Mouse (Mus musculus) lung, postnatal 36 days (tissue): ENCODE data around the gene Snx22.
A peak's percentile ranks its signal among the peaks of the same experiment; 100 is the strongest.

ENCODE experiments used
- DNase-seq: peaks from one replicate; pipeline ENCODE4 v3.0.0; 2022; ENCODE audit warnings: mixed read lengths

The Snx22 gene

GRCm38 (mm10) chr9:66069583-66069982, at the start of gene Snx22:
TSS of gene Snx22 (minus strand) at chr9:66069719.
- peak; percentile 95 for DNase-seq

- DNase-seq, result peak; percentile 55
Observed at GRCm38 (mm10) chr9:66116890-66117289, 47.4 kb upstream of the Snx22 start.

- DNase-seq, result peak; percentile 67
Observed at GRCm38 (mm10) chr9:66114341-66114740, 44.8 kb upstream of the Snx22 start.

DNA sequence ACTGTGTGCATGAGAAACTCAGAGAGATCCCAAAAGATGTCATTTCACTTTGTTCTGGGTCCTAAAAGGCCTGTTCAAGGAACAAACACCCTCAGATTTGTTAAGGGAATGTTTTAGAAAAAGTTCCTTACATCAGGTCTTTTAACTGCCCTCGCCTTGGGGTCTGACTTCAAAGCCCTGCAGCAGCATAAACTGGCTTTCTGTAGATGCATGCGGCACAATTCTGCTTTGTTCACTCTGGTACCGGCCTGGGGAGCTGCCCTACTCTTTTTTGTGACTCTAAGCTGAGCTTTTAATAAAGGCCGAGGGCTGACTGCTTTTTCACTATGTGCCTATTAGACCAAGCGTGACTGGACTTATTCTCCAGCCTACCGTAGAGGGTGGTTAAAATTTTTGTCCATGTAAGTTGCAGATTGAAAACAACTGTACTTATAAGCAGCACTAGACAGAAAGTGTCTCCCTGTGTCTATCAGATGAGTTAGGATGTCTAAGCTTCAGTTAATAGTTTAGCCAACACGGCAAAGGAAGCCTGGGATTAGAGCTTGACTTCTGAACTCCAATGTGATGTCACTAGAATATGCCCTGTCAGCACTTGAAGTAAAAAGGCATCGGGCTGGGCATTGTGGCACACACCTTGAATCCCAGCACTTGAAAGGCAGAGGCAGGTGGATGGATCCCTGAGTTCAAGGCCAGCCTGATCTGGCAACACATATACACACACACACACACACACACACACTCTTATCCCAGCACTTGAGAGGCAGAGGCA, 41.3 kb upstream of the Snx22 start:
- DNase-seq, result no peak

DNA sequence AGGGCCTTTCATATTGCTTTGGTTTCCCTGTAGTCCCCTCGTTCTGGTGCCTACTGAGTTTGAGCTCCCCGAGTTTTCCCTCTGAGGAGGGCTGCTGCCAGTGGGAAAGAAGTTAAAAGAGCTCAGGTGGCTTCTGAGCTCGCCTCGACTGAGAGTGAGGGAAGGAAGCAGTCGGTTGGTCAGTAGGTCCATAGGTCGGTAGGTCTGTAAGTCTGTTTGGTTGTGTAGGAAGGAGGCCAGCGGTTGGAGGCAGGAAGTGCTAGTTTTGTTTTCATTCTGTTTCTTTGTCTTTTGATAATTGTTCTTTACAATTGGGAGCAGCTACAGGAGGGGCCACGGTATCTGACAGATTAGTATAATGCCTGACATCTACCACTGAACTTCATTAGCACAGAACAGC, 40.6 kb upstream of the Snx22 start:
- no peak for DNase-seq

- no peak for DNase-seq
Observed at GRCm38 (mm10) chr9:66109574-66109973, 40.1 kb upstream of the Snx22 start.

GRCm38 (mm10) chr9:66105168-66105567, 35.6 kb upstream of the Snx22 start:
- DNase-seq, result no peak

DNA sequence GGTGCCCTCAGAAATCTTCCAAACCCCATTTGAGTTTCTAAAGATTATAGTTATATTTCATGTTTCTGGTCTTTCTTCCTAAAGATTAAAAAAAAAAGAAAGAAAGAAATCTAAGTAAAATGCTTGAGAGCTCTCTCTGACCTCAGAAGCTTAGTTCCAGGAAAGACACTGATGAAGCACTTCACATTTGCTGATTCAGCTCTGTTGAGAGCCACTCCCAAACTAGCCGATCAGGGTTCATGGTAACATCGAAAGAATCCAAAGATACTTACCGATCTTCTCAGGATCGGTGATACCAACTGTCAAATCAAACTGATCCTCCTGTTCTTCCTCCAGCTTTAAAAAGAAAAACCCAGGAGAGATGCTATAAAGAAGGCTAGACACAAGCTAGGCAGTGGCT, 35.1 kb upstream of the Snx22 start:
- DNase-seq, result no peak

- no peak for DNase-seq
Observed at GRCm38 (mm10) chr9:66102668-66103067, 33.1 kb upstream of the Snx22 start.

DNA sequence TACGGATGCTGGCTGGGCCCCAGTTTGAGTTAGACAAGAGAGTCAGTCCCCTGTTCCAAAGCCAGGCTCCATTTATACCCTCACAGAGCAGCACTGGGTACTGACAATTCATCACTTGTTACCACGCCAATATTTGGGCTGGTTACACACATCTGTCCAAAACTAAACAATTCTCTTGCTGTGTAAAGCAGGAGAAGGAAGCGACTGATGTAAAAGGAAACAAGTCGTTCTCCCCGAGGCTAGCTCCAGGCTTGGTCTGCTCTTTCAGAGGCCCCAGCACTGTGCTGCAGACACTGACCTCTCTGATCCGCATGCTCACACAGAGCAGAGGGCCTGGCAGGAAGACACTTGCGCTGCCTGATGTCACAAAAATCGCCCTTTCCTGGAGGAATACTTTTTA, 32.1 kb upstream of the Snx22 start:
- no peak for DNase-seq

DNA sequence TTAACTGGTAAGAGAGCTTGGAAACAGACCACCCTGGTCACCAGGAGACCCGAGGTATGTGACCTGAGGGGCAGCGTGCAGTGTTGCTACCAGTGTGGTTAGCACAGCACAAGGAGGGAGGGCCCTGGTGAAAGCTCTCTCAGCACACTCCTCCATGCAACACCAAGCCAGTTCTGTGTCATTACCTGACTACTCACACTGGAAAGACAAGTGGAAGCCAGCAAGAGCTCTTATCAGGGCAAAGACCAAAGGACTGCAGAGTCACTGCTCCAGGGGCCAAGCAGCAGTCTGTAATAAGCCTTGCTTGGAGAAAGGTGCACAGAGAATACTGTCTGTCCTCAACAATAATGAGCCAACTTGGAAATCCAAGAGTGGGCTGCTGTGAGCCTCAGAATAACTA, 23.1 kb upstream of the Snx22 start:
- DNase-seq, result peak; percentile 67

DNA sequence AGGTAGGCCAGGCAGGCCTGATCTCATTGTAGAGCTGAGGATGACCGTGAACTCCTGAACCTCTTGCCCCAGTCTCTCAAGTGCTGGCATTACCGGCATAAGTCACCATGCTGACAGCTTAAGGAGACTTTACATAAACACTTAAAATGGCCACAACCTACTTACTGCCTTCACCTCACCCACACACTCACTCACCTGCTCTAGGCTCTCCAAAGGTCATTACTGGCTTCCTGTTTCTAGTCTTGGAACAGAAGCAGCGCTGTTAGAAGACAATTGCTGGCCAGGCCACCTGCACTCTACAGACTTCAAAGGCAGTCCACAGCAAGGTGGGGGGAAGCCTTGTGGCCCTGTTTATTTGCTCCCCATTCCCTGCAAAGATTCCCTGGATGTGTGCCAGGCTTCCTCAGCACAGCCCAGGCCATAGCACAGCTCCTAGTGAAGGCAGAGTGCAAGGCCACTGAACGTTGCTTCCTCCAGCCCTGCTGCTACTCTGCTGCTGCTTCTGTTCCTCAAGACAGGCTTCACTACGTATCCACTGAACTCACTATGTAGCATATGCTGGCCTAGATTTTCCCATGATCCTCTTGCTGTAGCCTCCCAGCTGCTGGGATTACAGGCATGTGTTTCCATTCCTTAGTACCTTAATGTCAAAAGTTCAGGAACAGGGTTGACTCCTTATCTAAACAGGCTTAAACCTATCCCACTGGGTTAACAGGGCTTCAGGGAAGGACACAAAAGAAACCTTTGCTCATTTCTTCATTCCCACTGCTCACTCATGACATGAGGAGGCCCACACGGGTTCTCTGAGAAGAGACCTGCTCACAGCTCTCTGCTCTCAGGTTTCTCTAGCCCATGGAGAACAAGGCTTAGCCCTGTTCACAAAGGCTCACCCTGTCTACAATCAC, 22.1 kb upstream of the Snx22 start:
- DNase-seq, result peak; percentile 74

- no peak for DNase-seq
Observed at GRCm38 (mm10) chr9:66090593-66091244, 21.2 kb upstream of the Snx22 start.

DNA sequence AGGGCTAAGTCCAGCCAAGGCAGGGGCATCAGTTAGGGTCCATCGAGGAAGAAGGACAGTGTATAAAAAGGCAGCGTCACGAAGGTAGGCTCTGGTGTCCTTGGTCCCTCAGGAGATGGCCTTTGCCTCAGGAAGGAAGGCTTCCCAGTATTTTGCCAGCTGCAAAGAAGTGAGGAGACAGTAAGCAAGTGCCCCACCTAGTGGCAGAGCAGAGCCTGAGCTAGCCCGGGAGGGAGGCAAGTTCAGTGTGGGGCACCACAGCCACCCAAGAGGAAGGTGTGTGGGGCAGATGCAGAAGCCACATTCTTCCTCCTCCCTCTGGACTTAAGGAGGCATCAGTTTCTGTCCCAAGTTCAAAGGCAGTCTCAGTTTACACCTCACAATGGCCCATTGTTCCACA, 18.9 kb upstream of the Snx22 start:
- DNase-seq, result peak; percentile 77

- DNase-seq, result no peak
Observed at GRCm38 (mm10) chr9:66087062-66087461, 17.5 kb upstream of the Snx22 start.

DNA sequence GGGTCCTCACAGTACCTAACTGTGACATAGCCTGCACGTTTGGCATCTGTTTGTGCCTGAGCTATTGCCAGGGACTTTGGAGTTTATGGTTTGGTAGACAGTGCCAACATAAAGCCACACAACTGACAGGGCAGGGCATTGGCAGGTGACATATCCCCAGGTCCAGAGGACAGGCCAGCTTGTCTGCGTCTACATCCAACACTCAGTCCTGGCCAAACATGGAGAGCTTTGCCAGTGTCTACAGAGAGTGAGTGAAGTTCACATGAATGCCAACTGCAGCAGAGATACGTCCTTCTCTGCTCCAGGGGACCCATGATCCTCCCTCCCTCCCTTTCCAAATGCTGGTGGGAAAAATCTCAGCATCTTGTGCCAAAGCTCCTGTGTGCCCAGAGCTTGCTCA, 14.7 kb upstream of the Snx22 start:
- no peak for DNase-seq

GRCm38 (mm10) chr9:66081999-66082398, 12.5 kb upstream of the Snx22 start:
- DNase-seq, result no peak

- peak; percentile 79 for DNase-seq
Observed at GRCm38 (mm10) chr9:66080804-66081459, 11.4 kb upstream of the Snx22 start.

- DNase-seq, result peak; percentile 28
Observed at GRCm38 (mm10) chr9:66078493-66078892, 9.0 kb upstream of the Snx22 start.

GRCm38 (mm10) chr9:66078072-66078471, 8.6 kb upstream of the Snx22 start:
- DNase-seq, result no peak

DNA sequence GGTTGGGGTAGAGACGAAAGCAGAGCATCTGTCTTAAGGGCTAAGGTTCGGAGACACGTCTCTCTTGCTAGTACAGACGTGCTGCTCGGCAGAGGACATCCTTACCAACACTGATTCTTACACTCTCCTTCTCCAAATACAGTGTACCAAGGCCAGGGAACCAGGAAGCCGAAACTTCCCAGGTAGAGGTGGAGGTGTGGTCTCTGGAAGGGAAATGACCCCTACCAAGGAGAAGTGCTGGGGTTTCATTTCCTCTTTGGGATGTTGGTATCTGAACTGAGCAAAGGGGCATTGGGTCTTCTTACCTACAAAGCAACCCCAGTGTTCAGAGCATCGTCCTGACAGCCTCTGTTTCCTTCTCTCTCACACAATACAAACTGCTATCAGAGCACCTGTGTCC, 3.2 kb upstream of the Snx22 start:
- no peak for DNase-seq

GRCm38 (mm10) chr9:66070151-66070550, 632 bp upstream of the Snx22 start:
- no peak for DNase-seq

DNA sequence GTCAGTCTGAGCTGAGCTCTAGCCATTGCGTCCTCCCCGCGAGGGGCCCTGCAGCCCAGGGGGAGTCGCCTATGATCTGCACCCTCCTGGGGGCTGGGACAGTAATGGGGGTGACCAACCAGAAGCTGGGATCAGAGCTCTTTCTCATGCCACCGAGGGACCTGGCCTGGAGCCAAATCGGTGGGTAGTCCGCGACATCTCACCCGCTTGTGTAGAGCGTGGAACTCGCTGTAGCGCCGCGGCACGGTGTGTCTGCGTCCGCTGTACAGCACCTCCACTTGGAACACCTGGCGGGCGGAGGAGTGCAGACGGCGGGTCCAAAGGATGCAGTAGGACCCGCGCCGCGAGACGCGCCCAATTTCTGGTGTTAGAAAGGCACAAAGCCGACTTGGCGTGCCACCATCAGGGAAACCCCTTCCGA, 538 bp downstream of the Snx22 start:
- peak; percentile 29 for DNase-seq
